Mouse (Mus musculus) cerebellum, adult 8-10 months (tissue): ENCODE measurements at regions not wholly inside any gene's neighbourhood (a gene's known extent, or its start where the extent isn't known, plus 50 kb on each side); places are given as distances from the start of the nearest gene placed in this dataset.

Source experiments
- DNase-seq: peaks from one replicate; pipeline ENCODE4 v3.0.0; 2022

- no peak for DNase-seq
Measured at GRCm38 (mm10) chr11:45174811-45175798, 558.0 kb downstream of the Ebf1 start.

DNA sequence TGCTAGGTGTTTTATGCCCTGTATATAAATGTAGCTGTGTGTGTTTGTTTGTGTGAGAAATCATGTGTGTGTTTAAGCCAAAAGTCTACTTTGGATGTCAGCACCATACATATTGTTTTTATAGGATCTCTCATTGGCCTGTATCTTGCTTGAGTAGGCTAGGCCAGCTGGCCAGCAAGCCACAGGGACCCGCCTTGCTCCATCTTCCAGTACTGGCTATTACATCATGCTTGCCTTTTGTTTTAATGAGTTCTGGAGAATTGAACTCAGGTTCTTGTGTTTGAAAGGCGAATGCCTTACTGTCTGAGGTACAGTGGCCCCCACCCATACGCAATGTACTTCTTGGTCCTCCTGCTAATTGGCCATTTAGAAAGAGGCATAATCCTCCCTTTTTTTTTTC, 559.9 kb downstream of the Ebf1 start:
- DNase-seq, result no peak

- DNase-seq, result no peak
Measured at GRCm38 (mm10) chr11:45178036-45178435, 560.9 kb downstream of the Ebf1 start.

GRCm38 (mm10) chr11:45179019-45179418, 561.9 kb downstream of the Ebf1 start:
- DNase-seq, result no peak

DNA sequence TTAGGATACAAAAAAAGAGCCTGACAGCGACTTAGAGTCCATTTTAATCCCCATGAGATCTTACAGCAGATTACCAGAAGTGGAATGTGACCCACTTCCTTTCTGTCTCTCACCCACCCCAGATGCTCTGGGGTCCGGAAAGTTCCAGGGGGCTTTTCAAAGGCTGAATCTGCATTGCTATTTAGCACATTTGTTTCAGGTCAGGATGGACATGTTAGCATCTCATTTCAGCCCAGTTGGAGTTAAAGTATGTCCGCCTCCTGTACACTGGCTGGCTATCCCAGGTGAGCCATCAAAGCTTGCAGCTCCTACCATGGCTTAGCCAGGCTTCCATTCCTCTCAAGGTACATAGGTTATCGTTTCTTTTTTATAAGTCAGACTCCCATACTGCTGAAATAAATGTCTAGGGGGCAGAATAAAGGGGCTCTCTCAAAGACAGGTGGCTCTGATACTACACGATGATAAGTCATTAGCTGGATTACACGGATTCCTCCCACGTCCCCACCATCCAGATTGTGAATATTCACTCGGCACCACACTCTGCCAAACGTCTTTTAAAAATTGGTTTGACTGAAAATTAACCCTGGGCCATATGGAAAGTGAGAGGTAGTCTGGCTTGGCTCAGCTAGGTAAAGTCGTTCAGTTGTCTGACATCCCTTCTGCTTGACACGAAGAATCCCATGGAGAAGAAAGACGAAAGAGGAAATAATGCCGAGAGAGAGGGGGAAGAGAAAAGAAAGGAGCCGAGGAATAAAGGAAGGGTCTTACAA, 573.7 kb downstream of the Ebf1 start:
- DNase-seq, result no peak

DNA sequence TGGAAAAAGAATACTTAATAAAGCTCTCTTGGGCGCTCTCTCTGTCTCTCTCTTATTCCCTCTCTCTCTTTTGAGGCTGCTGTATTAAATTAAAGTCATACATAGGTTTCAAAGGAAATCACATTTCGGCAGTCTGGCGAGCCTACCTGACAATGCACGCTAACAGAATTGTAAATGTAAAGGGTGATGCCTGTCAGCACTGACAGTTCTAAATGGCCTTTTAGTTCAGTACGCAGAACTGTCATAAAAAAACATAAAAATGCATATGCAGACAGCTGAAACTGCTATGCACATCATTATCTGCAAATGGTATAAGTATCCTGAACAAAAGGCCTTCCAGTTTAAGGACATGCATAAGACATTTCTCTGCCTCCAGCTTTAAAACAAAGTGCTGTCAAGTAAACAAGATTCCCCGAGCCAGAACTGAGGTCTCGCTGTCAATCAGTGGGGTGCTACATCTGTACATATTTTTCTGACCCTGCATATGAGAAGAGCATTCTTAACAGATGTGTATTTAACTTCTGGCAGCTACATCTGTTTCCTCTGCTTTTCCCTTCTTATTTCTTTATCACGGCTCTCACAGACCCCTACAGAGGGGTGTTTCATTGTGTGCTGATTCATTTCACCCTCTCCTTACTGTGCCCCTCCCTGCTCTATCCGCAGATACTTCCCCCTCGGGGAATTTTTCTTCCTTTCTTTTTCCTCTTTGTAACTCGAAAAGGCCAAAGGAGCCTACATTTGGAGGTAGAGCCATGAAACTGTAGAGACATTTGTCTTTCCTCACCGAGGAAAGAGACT, 574.5 kb downstream of the Ebf1 start:
- no peak for DNase-seq

- DNase-seq, result no peak
Measured at GRCm38 (mm10) chr11:45193319-45193718, 576.2 kb downstream of the Ebf1 start.

GRCm38 (mm10) chr11:45199520-45199919, 582.4 kb downstream of the Ebf1 start:
- no peak for DNase-seq

GRCm38 (mm10) chr11:45200714-45201405, 583.7 kb downstream of the Ebf1 start:
- no peak for DNase-seq

DNA sequence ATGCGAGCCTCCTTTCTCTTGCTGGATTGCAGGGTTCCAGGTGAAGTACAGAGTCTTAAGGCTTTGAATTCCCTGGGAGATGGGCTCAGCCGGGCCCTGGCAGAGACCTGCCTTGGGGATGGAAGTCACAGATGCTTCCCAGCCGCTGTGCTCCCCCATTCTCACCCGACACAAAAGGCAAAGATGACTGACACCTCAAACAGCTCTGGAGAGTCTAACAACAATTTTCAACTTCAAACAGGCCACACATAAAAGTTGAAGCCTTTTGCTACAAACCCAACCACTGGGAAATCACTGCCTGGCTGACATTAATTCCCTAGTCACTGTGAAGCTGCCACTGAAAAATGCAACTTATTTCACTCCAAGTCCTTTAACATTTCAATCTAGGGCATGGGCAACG, 586.3 kb downstream of the Ebf1 start:
- no peak for DNase-seq

DNA sequence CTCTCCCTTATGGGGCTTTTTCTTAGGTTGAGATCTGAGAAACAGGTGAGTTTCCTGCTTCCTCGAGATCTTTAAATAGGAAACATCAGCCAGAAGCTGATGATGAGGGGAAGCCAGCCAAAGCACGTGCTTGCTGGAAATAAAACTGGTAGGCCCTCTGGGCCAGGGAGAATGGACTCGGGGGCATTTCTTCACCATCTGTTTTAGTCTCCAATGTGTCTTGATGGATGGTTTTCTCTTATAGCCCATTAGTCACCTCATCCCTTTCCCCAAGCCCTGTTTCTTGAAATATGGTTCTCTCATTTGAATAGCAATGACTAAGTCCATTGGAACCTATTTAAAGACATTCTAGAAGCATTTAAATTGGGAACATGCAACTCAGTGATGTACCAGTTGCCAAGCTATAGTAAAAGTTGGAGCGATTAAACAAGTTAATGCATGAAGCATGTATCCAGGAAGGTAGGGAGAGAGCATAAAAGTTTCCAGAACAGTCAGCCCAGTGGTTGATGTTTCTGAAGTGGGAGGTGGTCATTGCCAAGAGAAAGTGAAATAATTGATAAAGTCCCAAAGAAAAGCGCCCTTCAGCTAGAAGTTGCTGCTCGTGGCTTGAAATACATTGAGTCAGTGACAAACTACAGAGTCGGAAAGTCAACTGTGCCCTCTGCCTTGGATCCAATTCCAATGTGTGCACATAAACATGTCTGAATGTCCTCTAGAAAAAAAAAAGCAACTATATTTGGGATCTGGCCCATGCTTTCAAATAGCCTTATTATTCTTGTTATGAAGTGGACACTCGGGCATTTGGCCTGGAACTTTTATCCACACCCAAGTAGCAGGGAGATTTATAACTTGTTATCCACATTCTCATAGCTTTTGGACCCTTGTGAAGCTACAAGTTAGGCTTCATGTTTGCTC, 589.8 kb downstream of the Ebf1 start:
- no peak for DNase-seq

- no peak for DNase-seq
Measured at GRCm38 (mm10) chr11:45214096-45214495, 597.0 kb downstream of the Ebf1 start.

DNA sequence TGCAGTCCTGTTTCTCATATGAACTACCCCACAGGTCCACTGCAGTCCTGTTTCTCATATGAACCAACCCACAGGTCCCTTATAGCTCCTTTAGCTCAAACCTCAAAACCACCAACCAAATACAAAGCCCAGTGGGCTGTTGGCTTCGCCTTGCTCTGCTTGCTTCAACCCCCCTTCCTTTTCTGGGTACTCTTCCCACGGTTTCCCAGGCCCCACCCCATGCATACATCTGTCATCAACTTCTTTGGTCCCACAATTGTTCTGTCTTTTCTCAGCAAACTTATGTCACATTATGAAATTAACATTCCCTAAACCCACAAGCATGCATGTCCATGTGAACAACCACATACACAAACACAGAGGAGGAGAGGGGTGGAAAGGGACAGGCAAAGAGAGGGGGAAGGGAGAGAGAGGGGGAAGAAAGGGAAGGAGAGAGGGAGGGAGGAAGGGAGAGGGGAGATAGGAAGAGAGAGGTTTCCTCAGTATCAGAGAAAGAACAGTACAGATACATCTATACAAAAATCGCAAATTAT, 599.9 kb downstream of the Ebf1 start:
- no peak for DNase-seq

DNA sequence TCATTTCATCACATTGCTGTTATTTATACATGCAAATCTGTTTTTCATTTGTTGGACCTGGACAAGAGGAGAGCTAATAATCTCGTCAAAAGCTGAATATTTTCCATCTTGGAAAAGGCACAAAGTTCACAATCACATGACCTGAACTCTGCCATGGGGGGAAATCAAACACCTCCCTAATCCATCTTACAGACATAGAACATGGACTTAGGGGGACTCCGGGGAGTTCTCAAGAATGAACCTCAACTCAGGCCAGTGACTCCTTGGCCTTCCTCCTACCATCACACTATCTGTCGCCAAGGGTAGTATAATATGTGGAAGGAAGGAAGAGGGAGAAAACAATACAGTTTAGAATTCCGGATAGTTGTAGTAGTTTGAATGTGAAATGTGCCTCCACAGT, 602.1 kb downstream of the Ebf1 start:
- no peak for DNase-seq

DNA sequence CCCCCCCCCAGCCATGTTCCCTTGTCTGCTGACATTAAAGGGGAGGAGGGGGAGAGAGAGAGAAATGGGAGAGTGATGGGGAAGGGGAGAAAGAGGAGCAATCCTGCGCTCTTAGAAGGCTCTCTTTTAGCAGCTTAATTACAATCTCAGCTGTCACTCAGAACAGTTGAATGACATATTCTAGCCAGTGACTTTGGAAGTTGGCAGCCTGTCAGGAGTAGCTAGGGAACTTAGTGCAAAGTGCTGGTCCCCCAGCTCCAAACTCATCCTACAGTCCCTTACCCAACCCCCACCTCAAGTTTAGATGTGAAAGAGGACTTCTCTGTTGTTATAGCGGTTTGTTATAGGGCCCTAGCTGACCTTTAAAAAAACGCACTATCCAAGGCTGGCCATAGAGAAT, 604.9 kb downstream of the Ebf1 start:
- DNase-seq, result no peak

DNA sequence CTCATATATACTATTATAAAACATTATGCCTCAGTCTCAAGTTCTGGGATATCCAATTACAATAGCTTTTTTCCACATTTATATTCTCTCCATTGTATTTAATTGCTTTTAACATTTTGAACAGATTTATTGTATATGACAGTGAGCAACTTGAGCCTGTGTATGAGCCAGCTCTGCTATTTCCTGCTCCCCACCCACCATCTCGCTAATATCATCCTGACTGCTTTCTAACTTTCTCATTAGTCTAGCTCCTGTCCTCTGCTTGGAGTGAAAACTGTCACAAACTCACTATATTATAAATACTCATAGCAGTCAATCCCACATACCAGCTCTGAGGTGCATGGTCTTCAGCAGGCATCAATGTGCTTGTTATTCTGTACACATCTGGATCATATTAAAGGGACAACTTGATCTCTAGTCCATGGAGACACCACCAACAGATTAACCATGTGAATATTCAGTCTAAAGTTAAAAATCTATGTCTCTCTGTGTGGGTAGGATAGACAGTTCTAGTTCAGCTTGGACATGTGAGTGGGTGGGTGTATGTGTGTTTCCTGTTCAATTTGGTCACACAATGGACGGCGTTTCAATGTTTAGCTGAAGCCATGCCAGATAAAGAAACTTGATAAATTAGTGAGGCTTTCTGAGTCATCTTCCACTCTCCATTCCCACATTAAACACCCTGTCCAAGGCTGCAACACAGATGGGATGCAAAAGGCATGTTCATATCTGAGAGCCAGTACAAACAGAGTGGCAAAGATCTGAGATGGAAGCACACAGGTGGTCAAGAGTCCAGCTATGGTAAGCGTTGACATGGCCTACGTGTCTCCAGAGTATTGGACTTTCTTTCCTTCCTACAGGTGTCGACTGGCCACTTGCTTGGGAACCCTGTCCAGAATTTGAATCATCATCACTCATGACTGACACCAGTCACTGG, 616.1 kb upstream of the Clint1 start:
- no peak for DNase-seq

DNA sequence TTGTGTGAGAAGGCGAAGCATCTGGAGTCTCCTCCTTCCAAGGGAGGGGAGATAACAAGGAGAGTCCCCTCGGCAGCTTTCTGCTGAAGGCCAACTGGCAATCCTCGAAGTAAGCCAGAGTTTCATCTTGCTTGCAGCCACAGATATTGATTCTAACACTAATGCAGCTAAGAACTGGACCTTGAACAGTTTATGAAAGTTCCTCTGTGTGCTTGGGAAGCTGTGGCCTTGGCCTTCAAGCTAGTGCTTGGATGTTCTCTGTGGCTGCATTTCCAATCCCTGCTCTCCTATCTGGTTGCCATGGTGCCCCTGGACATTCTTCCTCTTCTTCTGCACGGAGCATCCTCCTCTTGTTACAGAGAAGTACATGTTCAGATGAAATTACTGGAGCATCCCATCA, 614.8 kb upstream of the Clint1 start:
- no peak for DNase-seq

- no peak for DNase-seq
Measured at GRCm38 (mm10) chr11:45239044-45239443, 612.8 kb upstream of the Clint1 start.

DNA sequence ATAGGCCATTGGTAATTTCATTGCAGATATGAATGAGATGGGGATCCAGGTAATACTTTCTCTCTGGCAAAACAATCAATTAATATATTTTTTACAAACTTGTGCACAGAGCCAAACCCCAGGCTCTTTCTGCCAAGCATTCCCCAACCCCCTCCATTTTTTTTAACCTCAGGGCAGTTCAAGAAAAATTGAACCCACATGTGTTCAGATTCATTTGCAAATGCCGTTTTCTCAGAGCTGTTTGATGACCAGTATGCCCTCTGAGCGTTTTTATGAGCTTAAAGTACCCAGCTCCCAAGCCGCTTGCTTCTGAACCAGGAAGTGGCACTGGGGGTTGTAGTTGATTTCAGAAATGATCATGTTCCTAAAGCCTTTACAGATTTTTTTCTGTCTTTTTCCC, 611.4 kb upstream of the Clint1 start:
- DNase-seq, result no peak

- DNase-seq, result no peak
Measured at GRCm38 (mm10) chr11:45241671-45242070, 610.2 kb upstream of the Clint1 start.
